Mouse (Mus musculus) cerebellum, adult (tissue): ENCODE data around the gene Ttc28.

ENCODE experiments used
- ATAC-seq: cut with Nextera tagmentation; 2 replicates; pipeline ENCODE4 v1.9.2; 2017; ENCODE audit warnings: mild to moderate bottlenecking, moderate library complexity, mixed read lengths; ENCODE audit not compliant: insufficient number of reproducible peaks, low FRiP score, low TSS enrichment

The Ttc28 gene

GRCm38 (mm10) chr5:111220679-111221380, 341.2 kb downstream of the Ttc28 start:
- 0 out of 2 replicates have a peak, but pooled peaks have one; percentile 40 for ATAC-seq

DNA sequence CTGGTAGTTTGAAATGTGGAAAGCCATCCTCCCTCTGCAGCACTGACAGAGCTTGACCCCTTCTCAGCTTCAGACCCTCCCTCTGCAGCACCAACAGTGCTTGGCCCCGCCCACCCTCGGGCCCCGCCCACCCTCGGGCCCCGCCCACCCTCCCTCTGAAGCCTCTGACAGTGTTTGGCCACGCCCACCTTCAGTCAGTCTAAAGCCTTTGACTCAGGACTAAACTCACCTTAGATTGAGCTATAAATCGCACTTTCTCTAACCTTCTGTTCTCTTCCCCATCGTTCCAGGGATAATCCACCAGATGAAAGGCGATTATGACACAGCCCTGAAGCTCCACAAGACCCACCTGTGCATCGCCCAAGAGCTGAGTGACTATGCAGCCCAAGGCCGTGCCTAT, 343.2 kb downstream of the Ttc28 start:
- ATAC-seq: no peak

- ATAC-seq: no peak
Observed at GRCm38 (mm10) chr5:111225306-111225705, 345.7 kb downstream of the Ttc28 start.

GRCm38 (mm10) chr5:111226486-111226885, 346.9 kb downstream of the Ttc28 start:
- ATAC-seq: peak; percentile 78

GRCm38 (mm10) chr5:111227850-111228249, 348.2 kb downstream of the Ttc28 start:
- no peak for ATAC-seq

DNA sequence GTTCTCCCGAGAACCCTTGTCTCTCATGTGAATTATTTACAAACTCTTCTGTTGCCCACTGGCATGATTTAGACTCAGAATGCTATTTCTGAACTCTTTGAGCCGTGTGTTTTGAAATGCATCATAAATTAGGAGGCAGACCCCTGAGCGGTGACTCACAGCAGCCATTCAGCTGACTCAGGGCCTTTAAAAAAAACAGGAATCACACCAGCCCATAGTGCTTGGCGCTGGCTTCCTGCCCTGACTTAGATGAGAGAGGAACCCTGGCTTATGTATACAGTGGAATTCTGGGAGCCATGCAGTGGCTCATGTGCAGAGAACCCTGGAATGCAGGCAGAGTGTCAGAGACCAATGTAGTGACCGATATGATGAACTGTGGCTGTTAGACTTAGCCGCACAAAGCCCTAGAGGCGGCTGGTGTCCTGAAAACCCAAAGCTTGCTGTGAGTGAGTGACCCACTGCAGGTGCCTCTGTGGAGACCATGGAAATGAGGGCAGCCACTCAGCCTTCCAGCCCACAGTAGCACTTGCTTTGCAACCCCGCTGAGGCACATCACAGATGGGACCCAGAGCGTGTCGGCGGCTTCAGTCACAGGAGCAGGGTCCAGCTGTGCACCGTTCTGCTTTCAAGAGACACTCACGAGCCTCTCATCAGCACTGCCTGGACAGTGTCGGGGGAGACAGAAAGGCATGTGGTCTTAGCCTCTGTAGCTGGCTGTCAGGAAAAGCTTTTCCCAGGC, 348.9 kb downstream of the Ttc28 start:
- ATAC-seq: no peak

GRCm38 (mm10) chr5:111229041-111229394, 349.4 kb downstream of the Ttc28 start:
- no peak for ATAC-seq

GRCm38 (mm10) chr5:111229671-111230070, 350.1 kb downstream of the Ttc28 start:
- ATAC-seq: no peak

DNA sequence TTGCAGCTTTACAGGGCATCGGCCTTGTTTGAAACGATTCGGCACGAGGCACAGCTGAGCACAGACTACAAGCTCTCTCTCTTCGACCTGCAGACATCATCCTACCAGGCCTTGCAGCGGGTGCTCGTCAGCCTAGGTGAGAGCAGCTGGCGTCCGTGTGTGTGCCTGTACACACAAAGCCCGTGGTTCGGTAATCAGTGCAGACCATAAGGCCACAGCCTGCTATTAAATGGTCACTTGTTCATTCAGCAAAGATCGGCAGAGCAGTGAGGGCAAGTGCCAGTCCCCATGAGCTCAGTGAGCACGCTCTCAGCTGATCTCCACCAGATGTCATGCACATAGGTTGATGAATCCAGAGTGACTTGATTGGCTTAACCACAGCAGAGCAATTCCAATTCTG, 351.4 kb downstream of the Ttc28 start:
- no peak for ATAC-seq

DNA sequence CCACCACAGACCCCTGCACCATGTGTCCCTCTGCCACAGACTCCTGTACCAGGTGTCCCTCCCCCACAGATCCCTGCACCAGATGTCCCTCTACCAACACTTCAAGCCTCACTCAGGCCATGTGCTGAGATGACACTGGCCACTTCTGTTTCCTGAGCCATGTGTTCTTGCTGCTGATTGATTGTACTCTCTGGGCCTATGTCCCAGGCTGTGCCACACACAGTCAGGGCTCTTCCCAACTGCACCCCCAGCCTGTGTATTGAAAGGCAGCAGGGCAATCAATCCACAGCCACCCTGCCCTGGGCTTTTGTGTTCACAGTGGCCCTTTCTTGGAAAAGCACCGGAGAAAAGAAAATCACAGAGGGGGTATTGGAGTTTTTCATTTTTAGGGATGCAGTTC, 352.2 kb downstream of the Ttc28 start:
- no peak for ATAC-seq

DNA sequence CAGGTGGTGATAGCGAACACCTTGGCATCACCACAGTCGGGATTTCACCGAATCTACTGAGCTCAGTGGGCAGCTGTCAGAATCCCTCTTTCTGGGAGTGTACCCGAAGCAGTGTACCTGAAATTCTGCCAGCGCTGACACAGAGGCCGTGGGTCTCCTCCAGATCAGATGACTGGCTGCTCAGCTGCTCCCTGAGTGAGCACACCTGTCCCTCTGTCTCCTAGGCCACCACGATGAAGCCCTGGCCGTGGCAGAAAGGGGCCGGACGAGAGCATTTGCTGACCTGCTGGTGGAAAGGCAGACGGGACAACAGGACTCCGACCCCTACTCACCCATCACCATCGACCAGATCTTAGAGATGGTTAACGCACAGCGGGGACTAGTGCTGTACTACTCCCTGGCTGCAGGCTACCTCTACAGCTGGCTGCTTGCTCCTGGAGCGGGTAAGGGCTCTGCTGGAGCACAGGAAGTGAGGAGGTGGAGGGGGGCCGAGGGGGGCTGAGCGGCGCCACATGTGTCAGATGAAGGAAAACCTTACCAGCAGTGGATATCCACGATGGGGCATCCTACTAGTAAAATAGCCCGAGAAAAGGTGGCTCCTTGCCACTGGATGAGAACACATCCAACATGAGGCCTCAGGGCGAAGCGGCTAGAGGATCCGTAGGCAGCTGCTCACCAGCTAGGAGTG, 353.6 kb downstream of the Ttc28 start:
- ATAC-seq: no peak

- ATAC-seq: no peak
Observed at GRCm38 (mm10) chr5:111235131-111235530, 355.5 kb downstream of the Ttc28 start.

DNA sequence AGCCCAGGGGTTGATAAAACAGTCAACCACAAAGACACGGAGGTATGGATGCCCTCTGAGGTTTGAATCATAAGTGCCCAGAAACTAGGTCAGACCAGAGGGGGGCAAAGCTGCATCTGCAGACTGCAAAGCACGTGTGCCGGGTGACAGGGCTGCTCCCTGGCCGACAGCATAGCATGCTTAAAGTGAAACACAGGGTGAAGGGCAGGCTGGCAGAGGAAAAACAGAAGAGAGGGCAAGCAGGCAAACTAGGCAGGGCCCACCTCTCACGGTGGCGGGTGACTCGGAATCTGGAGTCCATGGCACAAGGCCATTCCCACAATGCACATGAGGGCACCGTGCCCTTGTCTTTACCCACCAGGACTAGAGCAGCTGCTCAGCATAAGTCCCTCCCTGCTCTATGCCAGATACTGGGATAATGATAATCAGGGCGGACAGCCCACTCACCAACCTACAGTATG, 357.6 kb downstream of the Ttc28 start:
- no peak for ATAC-seq

DNA sequence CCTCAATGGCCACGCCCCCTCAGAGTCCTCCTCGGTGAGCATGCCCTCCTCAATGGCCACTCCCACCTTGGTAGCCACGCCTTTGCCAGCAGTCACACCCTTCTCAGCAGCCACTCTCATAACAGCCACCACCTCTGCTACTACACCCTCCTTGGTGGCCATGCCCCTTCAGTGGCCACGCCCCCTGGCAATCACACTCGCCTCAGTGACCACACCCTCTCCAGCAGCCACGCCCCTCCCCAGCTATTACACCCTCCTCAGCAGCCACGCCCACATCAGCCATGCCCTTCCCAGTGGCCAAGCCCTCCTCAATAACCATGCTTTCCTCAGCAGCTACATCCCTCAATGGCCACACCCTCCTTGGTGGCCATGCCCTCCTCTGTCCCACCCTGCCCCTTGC, 359.6 kb downstream of the Ttc28 start:
- ATAC-seq: no peak

- ATAC-seq: no peak
Observed at GRCm38 (mm10) chr5:111243447-111244040, 363.9 kb downstream of the Ttc28 start.

DNA sequence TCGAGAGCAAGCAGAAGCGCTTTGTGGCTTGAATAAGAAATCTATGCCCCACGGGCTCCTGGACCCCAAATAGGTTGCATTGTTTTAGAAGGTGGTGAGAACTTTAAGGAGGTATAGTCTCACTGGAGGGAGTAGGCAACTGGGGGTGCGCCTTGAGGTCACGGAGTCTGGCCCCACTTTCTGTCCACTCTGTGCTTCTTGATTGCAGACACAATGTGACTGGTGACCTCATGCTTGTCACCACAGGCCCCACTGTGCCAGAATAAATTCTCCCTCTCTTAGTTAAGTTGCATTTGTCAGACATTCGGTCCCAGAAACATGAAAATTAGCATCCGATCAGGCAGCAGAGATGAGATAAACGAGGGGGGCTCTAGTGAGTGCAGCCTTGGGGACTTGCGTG, 364.5 kb downstream of the Ttc28 start:
- no peak for ATAC-seq

DNA sequence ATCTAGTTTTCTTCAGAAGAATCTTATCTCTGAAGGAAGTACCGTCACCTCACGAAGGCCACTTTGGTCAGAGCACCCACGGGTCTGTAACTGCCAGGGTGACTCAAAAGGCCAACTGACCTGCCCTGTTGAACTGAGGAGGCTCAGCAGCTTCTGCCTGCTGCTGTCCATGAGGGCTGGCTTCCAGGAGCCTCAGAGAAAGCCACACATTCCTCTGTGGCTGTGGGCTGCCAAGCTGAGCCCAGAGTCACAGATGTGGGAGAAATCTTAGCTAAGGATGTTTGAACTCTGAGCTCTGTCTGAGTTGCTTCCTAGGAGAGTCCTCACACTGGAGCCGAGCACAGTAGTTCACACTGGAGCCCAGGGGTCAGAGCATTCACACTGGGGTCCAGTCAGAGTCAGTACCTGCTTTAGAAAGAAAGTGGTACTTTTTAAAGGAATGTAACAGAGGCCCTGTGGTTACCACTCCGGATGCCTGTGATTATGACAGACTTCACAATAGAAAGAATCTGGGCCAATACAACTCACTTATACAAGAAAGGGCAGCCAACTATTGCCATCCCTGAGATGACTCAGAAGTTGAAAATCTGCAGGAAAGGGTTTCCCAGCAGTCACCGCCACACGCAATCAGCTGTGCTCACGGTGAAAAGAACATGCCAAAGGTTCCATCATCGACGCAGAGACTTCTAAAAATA, 368.1 kb downstream of the Ttc28 start:
- ATAC-seq: no peak

DNA sequence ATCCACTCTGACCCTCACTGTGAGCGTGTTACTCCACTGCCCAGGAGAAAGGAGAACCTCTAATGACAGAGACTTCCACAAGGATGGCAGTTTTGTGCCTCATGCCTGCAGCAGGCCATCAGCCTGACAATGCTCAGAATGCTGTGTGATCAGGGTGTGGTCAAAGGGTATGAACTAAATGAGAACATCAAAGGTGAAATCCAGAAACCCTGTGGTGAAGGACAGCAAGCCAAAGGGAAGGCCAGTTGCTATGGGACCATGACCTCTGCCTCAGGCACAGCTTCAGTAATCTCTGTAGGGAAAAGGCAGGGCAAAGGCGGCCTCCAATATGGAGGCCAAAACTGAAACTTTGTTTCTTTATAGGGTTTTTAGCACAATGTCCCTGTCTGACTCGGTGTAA, 372.5 kb downstream of the Ttc28 start:
- no peak for ATAC-seq

DNA sequence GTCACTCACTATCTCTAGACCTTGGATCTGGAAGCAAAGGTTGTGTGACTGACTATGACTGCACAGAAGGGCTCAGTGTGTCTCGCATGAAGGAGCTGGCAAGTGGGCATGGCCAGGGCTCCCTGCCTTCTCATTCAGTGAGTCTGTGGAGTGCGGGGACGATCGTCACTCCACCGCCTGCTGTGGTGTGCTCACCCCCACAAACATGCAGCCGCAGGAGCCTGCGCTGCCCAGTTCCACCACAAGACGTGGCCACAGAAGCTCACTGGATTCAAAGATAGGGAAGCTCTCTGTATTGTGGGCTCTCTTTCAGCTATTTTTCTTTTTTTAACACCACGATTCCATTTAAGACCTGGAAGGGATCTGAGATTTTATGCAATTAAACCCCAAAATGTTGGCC, 374.8 kb downstream of the Ttc28 start:
- ATAC-seq: no peak

DNA sequence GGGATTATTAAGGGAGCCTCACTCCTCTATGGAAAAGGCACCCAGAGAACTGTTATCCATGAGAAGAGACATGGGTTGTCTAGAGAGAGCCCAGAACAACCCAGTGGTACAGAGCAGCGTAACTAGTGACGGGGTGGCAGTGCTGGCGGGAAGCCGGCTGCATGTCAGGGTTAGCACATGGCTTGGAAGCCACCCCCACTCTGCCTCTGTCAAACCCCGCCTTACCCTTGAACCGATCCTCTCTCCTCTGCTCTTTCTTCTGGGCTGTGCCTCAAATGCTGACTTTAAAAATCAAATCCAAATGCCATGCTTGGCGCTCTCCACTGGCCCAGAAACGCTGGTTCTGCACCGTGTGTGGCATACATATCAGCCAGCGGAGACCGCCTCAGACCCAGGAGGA, 375.2 kb downstream of the Ttc28 start:
- ATAC-seq: no peak
